Mouse (Mus musculus) liver, postnatal 0 days (tissue): Measurements from ENCODE around the gene Gstp3. TPM values are rescaled to one million over a fixed set of nuclear protein-coding genes. Genes with fewer than 3 reads are reported as not detected.
"Not testable (repeated sequence)": the region's sequence is repeated elsewhere in the genome, so short reads cannot be mapped to it uniquely, and the experiment has no call there.

Experiments
- ATAC-seq: fragments of 200-750 bp; cut with Nextera tagmentation; 2 replicates; pipeline ENCODE4 v1.8.0; 2017; ENCODE audit warnings: mild to moderate bottlenecking, moderate library complexity
- DNase-seq: peaks from one replicate; pipeline ENCODE4 v3.0.0-alpha.2; 2016
- H3K27ac ChIP-seq: fragments of 300-500 bp; sonication (generic); 2 replicates; pipeline ENCODE4 v1.5.1; 2014; ENCODE audit warnings: antibody characterized with exemption, moderate library complexity, mild to moderate bottlenecking, low read depth
- H3K27me3 ChIP-seq: fragments of 300-500 bp; sonication (generic); 2 replicates; pipeline ENCODE4 v1.6.1; 2014; ENCODE audit warnings: low read length, control low read depth, mixed read lengths; ENCODE audit not compliant: insufficient read depth
- H3K36me3 ChIP-seq: fragments of 300-500 bp; sonication (generic); replicated peaks from 2 replicates; pipeline ENCODE4 v1.6.1; 2014; ENCODE audit warnings: mild to moderate bottlenecking, control low read depth, low read length, moderate library complexity, mixed read lengths; ENCODE audit not compliant: insufficient read depth
- H3K4me1 ChIP-seq: fragments of 300-500 bp; sonication (generic); 2 replicates; pipeline ENCODE4 v1.6.1; 2014; ENCODE audit warnings: antibody characterized with exemption, mild to moderate bottlenecking, control low read depth; ENCODE audit not compliant: insufficient read depth
- H3K4me2 ChIP-seq: fragments of 300-500 bp; sonication (generic); 2 replicates; pipeline ENCODE4 v1.6.1; 2014; ENCODE audit warnings: low read depth, mild to moderate bottlenecking, low read length, moderate library complexity, mixed read lengths
- H3K4me3 ChIP-seq: fragments of 300-500 bp; sonication (generic); 2 replicates; pipeline ENCODE4 v1.5.1; 2014; ENCODE audit warnings: low read depth, low read length
- H3K9ac ChIP-seq: fragments of 300-500 bp; sonication (generic); replicated peaks from 2 replicates; pipeline ENCODE4 v1.6.1; 2014; ENCODE audit warnings: mild to moderate bottlenecking, moderate library complexity
- H3K9me3 ChIP-seq: fragments of 300-500 bp; sonication (generic); 2 replicates; pipeline ENCODE4 v1.6.1; 2016; ENCODE audit warnings: mild to moderate bottlenecking, control low read depth, low read length, mixed read lengths
- CTCF ChIP-seq: sonication (generic); IDR thresholded peaks from 2 replicates; pipeline ENCODE4 v1.5.1; 2016; ENCODE audit warnings: antibody characterized with exemption, low read depth
- EP300 ChIP-seq: IDR thresholded peaks from 2 replicates; pipeline ENCODE4 v1.6.1; 2016; ENCODE audit warnings: antibody characterized with exemption, low read depth, mild to moderate bottlenecking
- WGBS: fragments of 180-500 bp; shearing (Covaris S2); extraction: QIAGEN DNeasy Blood & Tissue Kit; methylation state at CpG from one replicate; pipeline ENCODE4 v1.1.7; 2014; ENCODE audit not compliant: insufficient replicate concordance; 5-methylcytosine and 5-hydroxymethylcytosine counted together
- polyA plus RNA-seq: library from polyadenylated mRNA; unstranded; fragments of >200 nt; fragmentation: Nextera tagmentation; extraction: Ambion mirVana; gene quantifications from 2 replicates; pipeline ENCODE4 v1.2.1, GENCODE M21; 2015

Gene Gstp3
- polyA plus RNA-seq, 1 experiment from 2014 or later = 64.5 TPM

DNA sequence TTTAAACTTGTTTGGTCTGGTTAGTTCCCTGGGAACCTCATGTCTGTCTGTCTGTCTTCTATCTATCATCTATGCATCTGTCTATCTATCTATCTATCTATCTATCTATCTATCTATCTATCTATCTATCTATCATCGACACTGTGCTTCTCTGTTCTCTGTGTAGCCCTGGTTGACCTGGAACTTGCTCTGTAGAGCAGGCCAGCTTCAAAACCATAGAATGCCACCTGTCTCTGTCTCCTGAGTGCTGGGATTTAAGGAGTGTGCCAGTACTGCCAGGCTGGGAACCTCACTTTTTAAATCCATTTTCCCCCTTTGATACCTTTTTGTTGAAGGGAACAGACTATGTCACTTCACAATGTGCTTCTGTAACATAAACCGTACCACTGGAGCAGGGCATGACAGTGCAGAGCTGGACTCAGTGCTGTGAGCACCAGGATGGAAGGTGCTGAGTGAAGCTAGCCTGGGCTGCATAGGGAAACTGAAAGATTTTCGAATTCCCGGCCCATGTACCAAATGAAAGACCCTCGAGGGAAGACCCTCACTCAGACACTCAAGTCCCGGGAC, 1.6 kb upstream of the Gstp3 start:
- no peak overlapping the region for H3K4me2 ChIP-seq
- H3K9me3 ChIP-seq = no peaks in the 10 kb centered on the region
- peak; percentile 50 for DNase-seq
- no peaks in the 10 kb centered on the region for H3K27me3 ChIP-seq
- WGBS = 76% methylated on average over 6 of the region's 6 CpGs
- peak; percentile 73 for ATAC-seq
- no peak overlapping the region for H3K4me3 ChIP-seq
- peaks cover 28% of the 10 kb centered on the region for H3K4me1 ChIP-seq
- H3K36me3 ChIP-seq = no peaks in the 10 kb centered on the region
- no peak overlapping the region for H3K9ac ChIP-seq
- TF ChIP-seq EP300 (no peak; the same call in 1 of the 2 replicates), CTCF (no peak)
- peak overlapping the region; percentile 81 for H3K27ac ChIP-seq

DNA sequence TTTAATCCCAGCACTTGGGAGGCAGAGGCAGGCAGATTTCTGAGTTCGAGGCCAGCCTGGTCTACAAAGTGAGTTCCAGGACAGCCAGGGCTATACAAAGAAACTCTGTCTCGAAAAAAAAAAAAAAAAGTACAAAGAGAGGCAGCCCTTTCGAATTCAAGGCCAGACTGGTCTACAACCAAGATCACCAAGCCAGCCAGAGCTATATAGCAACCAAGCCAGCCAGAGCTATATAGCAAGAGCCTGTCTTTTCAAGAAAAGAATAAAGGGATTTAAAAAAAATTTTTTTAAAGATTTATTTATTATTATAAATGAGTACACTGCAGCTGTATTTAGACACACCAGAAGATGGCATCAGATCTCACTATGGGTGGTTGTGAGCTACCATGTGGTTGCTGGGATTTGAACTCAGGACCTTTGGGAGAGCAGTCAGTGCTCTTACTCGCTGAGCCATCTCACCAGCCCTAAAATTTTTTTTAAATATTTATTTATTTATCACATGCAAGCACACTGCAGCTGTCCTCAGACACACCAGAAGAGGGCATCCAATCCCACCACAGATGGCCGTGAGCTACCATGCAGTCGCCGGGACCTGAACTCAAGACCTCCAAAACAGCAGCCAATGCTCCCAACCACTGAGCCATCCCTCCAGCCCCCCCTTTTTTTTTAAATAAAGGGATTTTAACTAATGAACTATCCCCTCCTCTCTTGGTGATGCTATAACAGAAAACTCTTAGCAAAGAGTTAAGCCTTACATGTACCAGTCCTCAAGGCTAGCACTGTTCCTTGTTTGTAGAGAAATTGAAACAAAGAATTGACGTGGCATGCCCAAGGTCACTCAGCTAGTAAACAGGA, 902 bp upstream of the Gstp3 start:
- H3K9me3 ChIP-seq, H3K36me3 ChIP-seq, H3K27me3 ChIP-seq, H3K4me2 ChIP-seq, H3K9ac ChIP-seq, H3K4me3 ChIP-seq: not testable (repeated sequence)
- H3K4me1 ChIP-seq = peaks cover 34% of the 10 kb centered on the region
- 88% methylated on average over 8 of the region's 8 CpGs for WGBS
- TF ChIP-seq CTCF (peak; percentile 42), EP300 (peak; percentile 52)
- H3K27ac ChIP-seq = peak overlapping the region; percentile 93
- ATAC-seq (peak; percentile 46), DNase-seq (peak; percentile 60)

DNA sequence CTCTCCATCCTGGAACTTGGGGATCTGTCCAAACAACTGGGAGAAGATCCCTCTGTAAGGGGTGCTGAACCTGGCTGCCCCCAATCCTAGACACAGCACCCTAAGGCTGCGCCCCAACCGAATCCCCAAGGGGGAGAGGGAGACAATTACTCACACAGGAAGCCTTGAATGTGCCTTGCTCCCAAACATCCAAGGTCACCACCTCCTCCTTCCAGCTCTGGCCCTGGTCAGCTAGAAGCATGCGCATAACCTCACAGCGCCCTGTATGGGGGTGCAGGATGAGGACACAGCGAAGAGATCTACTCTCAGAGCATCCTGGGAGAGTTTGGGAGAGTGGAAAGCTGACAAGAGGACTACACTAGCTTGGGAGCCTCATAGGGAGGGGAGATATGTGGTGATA, 788 bp downstream of the Gstp3 start:
- DNase-seq = no peak
- peak overlapping the region; percentile 93 for H3K27ac ChIP-seq
- H3K9ac ChIP-seq = peak overlapping the region; percentile 60

DNA sequence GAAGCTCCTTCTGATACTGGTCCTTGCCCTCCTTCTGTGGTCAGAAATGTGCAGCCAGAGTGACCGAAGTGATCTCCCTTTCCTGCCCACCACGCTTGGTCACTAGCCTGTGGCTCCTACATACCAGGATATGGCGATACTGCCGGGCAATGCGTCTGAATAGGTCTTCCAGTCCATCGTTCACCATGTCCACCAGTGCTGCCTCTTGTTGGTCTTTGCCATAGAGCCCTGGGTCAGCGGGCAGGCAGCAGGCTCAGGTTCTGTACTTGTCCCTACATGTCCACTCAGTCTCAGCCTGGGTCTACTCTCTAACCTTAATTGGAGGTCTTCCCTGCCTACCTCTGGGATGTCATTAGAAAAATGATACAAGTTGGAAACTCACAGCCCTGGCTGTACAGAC, 1.4 kb downstream of the Gstp3 start:
- H3K9me3 ChIP-seq = no peaks in the 10 kb centered on the region
- 94% methylated on average over 7 of the region's 7 CpGs for WGBS
- no peaks in the 10 kb centered on the region for H3K36me3 ChIP-seq
- H3K27ac ChIP-seq = peak overlapping the region; percentile 93
- H3K27me3 ChIP-seq = no peaks in the 10 kb centered on the region
- peak overlapping the region; percentile 71 for H3K4me2 ChIP-seq
- H3K4me3 ChIP-seq = 0 out of 2 replicates have a peak overlapping the region, but pooled peaks have one; percentile 5
- DNase-seq = no peak
- ATAC-seq = no peak
- H3K4me1 ChIP-seq = peaks cover 35% of the 10 kb centered on the region
- TF ChIP-seq CTCF = no peak
- TF ChIP-seq EP300 = no peak
- H3K9ac ChIP-seq = peak overlapping the region; percentile 60

More for the DNA sequence above, 788 bp downstream of the Gstp3 start:
- H3K4me2 ChIP-seq = peak overlapping the region; percentile 71
- H3K36me3 ChIP-seq = no peaks in the 10 kb centered on the region
- no peak for ATAC-seq
- WGBS = 91% methylated on average over 5 of the region's 5 CpGs
- no peaks in the 10 kb centered on the region for H3K27me3 ChIP-seq
- H3K9me3 ChIP-seq = no peaks in the 10 kb centered on the region
- TF ChIP-seq EP300 (no peak), CTCF (no peak)
- H3K4me3 ChIP-seq = peak overlapping the region; percentile 36
- H3K4me1 ChIP-seq = peaks cover 35% of the 10 kb centered on the region

DNA sequence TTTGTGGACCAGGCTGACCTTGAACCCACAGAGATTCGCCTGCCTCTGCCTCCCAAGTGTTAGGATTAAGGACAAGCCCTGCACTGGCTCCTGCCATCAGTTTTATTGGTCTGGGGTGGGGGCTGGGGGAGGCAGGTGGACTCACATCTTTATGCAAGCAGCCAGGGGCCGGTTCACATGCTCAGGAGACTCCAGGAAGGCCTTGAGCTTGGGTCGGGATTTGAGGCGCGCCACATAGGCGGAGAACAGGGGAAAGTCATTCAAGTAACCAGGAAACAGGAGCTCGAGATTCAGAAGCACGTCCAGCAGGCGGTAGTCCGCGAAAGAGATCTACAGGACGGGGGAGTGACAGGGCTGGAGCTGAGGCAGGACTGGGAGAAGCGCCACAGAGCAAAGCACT, 2.0 kb downstream of the Gstp3 start:
- H3K4me2 ChIP-seq = peak overlapping the region; percentile 71
- peak overlapping the region; percentile 93 for H3K27ac ChIP-seq
- no peaks in the 10 kb centered on the region for H3K9me3 ChIP-seq
- TF ChIP-seq CTCF (no peak), EP300 (no peak)
- H3K27me3 ChIP-seq = no peaks in the 10 kb centered on the region
- DNase-seq (no peak), ATAC-seq (no peak)
- no peaks in the 10 kb centered on the region for H3K36me3 ChIP-seq
- H3K4me3 ChIP-seq = no peak overlapping the region
- WGBS = 86% methylated on average over 13 of the region's 13 CpGs
- H3K9ac ChIP-seq = no peak overlapping the region; the same call in 1 of the 2 replicates
- peaks cover 35% of the 10 kb centered on the region for H3K4me1 ChIP-seq

DNA sequence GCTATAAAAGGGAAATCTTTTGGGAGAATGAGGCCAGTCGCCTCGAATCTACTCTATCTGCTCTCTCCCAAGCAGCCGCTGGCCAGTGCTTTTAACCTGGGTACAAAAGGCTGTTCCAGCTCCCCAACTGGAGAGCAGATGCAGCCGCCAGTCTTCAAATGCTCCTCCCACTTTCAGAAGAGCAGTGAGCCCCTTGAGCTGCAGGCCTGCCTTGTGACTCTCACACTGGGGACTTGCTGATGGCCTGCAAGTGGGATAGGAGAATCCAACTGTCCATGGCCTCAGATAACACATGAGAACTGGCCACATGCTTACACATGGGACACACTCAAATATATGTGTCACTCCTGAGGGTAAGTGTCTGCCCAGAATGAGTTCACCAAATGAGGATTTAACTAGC, 2.6 kb downstream of the Gstp3 start:
- no peaks in the 10 kb centered on the region for H3K9me3 ChIP-seq
- ATAC-seq (no peak), DNase-seq (no peak)
- peak overlapping the region; percentile 71 for H3K4me2 ChIP-seq
- peak overlapping the region; percentile 93 for H3K27ac ChIP-seq
- H3K9ac ChIP-seq = peak overlapping the region; percentile 34
- H3K36me3 ChIP-seq = no peaks in the 10 kb centered on the region
- H3K27me3 ChIP-seq = no peaks in the 10 kb centered on the region
- no peak overlapping the region for H3K4me3 ChIP-seq
- H3K4me1 ChIP-seq = peaks cover 35% of the 10 kb centered on the region
- 73% methylated on average over 4 of the region's 4 CpGs for WGBS
- TF ChIP-seq CTCF = no peak
- TF ChIP-seq EP300 = no peak
